Mouse (Mus musculus): ENCODE measurements around the gene Atg10.
"Not testable (repeated sequence)": the region's sequence is repeated elsewhere in the genome, so short reads cannot be mapped to it uniquely, and the experiment has no call there.

The Atg10 gene

DNA sequence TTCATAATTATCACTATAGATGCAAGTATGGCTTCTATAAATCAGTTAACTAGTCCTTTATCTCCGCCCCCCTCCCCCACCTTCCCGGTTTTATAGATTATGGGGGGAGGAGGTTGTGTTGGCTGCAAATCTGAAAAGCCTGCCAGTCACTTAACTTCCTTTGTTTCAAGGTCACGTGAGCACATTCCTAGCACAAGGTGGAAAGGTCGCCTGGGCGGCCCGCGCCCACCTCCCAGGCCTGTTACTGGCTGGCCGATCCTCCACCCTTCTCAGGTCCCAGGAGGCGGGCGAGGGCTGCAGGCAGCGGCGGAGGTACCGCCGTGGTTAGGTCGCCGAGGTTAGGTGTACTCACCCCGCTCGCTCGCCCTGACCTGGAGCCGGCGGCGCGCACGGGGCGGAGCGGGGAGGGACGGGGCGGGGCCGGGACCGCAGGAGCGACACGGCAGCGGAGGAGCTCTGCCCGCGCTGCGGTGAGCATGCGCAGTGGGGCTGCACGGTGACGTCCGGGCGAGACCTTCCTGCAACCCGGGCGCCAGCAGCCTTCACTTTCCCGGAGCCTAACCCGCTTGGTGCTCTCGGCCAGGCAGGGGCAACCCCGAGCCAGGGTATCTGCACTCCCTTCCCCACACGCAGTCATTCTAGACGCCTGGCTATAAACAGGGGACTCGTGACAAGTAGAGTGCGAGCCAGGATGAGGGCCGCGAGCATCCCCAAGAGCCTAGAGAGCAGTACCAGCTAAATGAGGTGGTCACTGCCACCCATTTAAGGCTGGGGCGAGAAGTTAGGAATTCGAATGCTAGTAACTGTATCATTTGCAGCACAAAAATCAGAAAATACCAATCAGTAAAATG is at the start of gene Atg10:
Atg10 (minus strand) TSS at position 382 of the 851 bp plus-strand sequence.
- DNase-seq (ENCODE audit: low spot score): peak; percentile 89

- no peak for DNase-seq (ENCODE audit: low spot score)
These were observed 28.6 kb upstream of the Atg10 start for GRCm38 (mm10) chr13:91252406-91252805.

DNA sequence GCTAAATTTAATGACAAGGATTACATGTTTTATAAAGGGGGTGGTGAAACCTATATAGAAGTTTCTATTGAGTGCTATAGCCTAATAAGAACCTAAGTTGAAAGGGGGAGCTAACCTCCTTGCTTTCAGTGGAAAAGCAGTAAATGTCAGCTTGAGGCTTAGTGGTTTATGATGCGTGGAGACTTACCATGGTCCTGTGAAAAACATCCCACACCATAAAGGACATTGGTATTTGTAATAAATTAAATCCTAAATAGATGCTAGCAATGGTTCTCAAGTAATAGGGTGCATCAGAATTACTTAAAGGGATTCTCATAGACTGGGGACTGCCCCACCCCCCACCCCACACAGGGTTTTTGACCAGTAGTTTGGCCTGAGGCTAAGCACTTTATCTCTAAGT is 27.9 kb upstream of the Atg10 start:
- no peak for DNase-seq (ENCODE audit: low spot score)

DNA sequence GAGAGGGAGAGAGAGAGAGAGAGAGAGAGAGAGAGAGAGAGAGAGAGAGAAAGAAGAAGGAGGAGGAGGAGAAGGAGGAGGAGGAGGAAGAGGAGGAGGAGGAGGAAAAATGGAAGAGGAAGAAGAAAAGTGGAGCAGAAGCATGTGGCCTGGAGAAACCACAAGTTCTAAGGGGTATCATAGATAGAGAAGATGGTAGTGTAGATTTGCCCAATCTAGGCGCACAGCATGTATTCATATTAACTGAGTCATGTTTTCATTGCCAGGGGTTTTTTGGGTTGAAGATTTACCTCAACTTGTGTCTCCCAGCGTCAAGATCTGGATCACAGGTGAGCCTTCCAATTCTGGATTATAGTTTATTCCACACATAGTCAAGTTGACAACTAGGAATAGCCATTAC is 26.3 kb upstream of the Atg10 start:
- not testable (repeated sequence) for DNase-seq (ENCODE audit: low spot score)

GRCm38 (mm10) chr13:91246472-91246871 is 22.7 kb upstream of the Atg10 start:
- no peak for DNase-seq (ENCODE audit: low spot score)

DNA sequence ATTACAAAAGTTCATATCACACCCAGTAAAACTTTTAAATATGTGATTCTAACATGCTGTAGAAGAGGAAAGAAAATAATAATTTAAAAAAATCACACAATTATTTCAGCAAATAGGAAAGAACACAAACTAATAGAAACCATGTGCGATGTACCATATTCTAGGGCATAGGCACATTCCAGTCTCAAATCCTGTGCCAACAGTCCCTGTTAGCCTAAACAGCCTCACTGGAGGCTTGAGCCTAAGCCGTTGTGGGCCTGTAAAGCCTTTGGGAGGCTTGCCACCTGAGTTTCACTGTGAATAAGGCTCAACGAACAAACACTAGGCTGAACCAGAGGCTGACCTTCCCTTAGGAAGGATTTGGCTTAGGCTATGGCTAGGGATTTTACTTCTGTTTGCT is 14.2 kb upstream of the Atg10 start:
- DNase-seq (ENCODE audit: low spot score): no peak

GRCm38 (mm10) chr13:91236884-91237283 is 13.1 kb upstream of the Atg10 start:
- no peak for DNase-seq (ENCODE audit: low spot score)

DNA sequence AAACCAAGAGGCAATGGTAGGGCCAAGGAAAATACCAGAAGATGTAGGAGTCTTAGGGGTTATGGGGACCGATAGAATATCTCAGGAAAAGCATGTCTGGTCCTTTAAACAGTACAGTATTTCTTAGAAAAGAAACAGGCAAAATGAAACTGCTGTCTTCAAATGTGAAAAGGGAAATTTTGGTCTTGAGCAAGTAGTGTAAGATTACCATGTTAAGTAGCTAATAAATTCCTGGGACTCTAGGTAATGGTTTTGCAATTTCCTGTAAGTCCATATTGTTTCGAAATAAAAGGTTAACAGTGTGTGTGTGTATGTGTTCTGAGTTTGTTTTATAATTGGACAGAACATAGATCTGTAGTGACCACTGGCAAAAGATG is 658 bp upstream of the Atg10 start:
- DNase-seq (ENCODE audit: low spot score): no peak

DNA sequence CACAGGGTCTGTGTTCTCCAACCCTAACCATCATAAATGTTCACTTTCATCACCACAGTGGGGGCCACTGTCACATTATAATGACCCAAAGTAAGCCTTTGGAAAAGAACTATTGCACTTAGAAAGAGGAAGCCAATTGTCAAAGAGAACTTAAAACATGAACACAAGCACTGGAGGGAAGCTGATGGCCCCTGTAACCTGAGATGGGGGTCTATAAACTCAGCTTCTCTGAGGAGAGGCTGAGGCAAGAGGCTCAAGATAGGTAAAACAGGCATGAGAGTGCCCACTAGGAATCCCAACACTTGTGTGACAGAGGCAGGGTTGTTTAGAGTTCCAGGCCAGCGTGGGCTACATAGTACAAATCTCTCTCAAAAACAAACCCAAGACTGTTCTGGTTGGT is 705 bp downstream of the Atg10 start:
- no peak for DNase-seq (ENCODE audit: low spot score)

GRCm38 (mm10) chr13:91221696-91222095 is 2.1 kb downstream of the Atg10 start:
- DNase-seq (ENCODE audit: low spot score): no peak

- no peak for DNase-seq (ENCODE audit: low spot score)
These were observed 6.1 kb downstream of the Atg10 start for GRCm38 (mm10) chr13:91217691-91218090.

- DNase-seq (ENCODE audit: low spot score): no peak
These were observed 7.0 kb downstream of the Atg10 start for GRCm38 (mm10) chr13:91216656-91217205.

DNA sequence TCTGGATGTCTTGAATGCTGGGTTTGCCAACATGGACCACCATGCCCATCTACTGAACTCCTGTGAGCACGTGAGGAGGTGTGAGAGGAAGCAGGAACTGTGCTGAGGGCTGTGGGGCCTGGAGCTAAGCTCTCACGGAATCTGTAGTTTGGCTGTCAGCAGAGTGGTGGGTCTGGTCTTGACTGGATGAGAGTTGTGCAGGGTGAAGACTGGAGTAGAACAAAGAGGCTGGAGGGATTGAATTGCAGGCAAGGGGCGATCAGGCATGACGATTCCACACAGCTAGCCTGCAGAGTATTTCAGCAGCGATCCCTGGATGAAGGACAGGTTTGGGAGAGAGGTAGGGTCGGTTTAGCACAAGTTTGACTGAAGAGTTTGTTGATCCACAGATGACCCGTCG is 10.8 kb downstream of the Atg10 start:
- no peak for DNase-seq (ENCODE audit: low spot score)

DNA sequence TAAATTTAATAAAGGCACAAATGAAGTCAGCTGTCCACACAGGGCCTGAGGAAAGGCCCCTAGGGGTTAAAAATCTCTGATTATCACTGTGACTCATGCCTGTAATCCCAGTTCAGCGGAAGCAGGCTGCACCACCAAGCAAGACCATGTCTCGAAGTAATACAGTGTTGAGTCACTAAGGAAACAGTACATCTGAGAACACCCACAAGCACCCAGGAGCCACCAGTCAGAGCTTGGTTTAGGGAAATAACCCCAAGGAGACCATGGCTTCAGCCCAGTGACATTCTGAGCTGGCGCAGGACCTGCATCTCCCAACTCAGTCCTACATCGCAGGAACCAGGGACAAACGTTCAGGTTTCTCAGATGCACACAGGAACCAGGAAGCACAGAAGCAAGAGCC is 17.5 kb downstream of the Atg10 start:
- no peak for DNase-seq (ENCODE audit: low spot score)

GRCm38 (mm10) chr13:91202564-91202963 is 21.2 kb downstream of the Atg10 start:
- no peak for DNase-seq (ENCODE audit: low spot score)

DNA sequence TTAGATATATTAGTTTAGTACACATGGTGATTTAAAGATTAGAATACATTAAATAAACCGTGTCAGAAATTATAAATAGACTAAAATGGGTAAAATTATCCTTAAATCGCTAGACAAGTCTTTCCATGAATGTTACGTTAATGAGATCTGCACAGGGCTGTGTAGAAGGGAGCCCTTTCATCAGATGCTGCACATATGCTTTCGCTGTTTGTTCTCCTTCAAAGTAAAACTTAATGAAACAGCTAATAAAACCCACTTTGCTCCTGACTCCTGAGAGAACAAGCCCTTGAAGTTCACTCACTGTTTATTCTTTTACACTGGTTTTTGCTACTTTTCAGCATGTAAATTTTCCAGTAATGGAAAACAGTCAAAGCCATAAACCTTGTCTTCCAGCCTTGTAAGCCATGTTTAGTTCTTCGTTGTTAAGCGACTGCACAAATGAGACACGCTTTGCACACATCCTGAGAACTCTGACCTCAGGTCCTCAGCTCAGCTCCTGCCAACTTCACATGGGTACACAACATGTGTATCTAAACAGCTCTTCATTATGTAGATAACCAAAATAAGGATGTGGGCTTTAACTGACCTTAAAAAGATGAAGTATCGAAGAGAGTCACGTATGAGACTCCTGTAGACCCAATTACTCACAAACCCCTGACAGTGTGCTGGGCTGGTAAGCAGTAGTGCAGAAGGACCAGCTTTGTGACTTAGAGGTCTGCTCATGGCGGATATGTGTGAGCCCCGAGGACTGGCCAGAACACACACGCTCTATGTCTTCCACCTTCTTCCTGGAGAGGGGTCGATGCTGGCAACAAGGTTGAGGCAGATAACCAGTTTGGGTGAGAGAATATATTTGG is 36.2 kb downstream of the Atg10 start:
- no peak for DNase-seq (ENCODE audit: low spot score)

GRCm38 (mm10) chr13:91185248-91185867 is 38.4 kb downstream of the Atg10 start:
- DNase-seq (ENCODE audit: low spot score): no peak

DNA sequence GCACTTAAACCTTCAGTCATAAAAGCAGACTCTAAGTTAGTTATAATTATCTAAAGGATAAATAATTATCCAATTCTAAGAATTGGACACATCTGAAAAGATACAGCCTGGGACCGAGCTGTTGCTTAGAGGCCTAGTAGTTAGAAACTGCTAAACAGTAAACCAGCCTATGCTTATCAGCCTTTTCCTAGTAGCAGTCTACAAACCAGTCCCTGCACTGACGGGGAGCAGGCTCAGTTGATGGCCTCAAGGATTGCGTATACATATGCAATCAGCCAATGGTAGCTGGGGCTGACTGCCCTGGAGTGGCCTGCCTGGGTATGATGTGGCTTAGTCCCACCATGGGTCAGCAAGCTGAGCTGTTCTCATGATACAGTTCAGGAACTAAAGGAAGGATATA is 39.5 kb downstream of the Atg10 start:
- no peak for DNase-seq (ENCODE audit: low spot score)

- no peak for DNase-seq (ENCODE audit: low spot score)
These were observed 43.4 kb downstream of the Atg10 start for GRCm38 (mm10) chr13:91180364-91180763.

DNA sequence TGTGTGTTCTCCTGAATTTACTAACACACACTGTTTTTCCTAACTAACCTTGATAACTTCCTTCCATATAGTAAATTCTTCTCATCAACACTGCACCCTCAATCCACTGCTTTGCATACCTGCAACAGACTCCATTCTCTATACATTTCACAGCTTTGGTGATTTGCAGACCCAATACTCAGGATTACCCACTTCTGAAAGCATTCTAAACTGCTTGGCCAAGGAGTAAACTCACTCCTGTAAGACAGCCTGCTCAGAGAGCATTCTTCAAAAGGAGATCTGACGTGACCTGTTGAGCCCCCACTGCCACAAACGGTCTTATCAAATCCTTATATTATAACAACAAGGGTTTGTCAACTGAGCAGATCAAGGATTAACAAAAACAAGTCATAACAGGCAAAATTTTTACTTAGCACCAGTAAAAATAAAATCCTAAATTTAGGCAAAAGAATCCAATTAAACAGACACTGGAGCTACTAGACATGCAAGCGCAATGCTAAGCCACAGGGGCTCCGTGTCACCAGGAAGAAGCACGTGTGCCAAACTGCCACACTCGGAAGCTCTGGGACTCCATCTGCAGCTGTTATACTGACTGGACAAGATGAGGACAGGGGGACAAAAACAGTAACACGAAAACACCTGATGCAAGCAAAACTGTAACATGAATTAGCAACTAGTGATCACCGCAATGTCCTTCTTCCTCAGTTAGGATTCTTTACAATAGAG is 44.4 kb downstream of the Atg10 start:
- no peak for DNase-seq (ENCODE audit: low spot score)

- DNase-seq (ENCODE audit: low spot score): no peak
These were observed 45.2 kb downstream of the Atg10 start for GRCm38 (mm10) chr13:91178428-91179160.

Data from testis, postnatal 14 days (tissue).